Mouse (Mus musculus) kidney, adult 2 months (tissue): Measurements from ENCODE around the gene Pabpc1l. TPM values are rescaled to one million over a fixed set of nuclear protein-coding genes. Genes with fewer than 3 reads are reported as not detected.

Source experiments
- DNase-seq: peaks from one replicate; pipeline ENCODE4 v3.0.0; 2021
- H3K27ac ChIP-seq: fragments of 200-500 bp; 2 replicates; pipeline ENCODE4 v1.5.1; 2012; ENCODE audit warnings: low read depth, low read length, control low read depth, inconsistent platforms; ENCODE audit not compliant: insufficient read depth
- H3K27me3 ChIP-seq: fragments of 200-500 bp; replicated peaks from 2 replicates; pipeline ENCODE4 v1.6.1; 2012; ENCODE audit warnings: mild to moderate bottlenecking, moderate library complexity, low read length, inconsistent platforms; ENCODE audit not compliant: control insufficient read depth, insufficient read depth
- H3K36me3 ChIP-seq: fragments of 200-500 bp; 2 replicates; pipeline ENCODE4 v1.6.1; 2012; ENCODE audit warnings: mild to moderate bottlenecking, moderate library complexity, low read length, inconsistent platforms; ENCODE audit not compliant: control insufficient read depth, insufficient read depth
- H3K4me1 ChIP-seq: fragments of 200-500 bp; 2 replicates; pipeline ENCODE4 v1.6.1; 2011; ENCODE audit warnings: low read length; ENCODE audit not compliant: control insufficient read depth, insufficient read depth
- H3K4me3 ChIP-seq: fragments of 200-500 bp; 2 replicates; pipeline ENCODE4 v1.5.1; 2011; ENCODE audit warnings: mild to moderate bottlenecking, low read depth, low read length, control low read depth; ENCODE audit not compliant: insufficient read depth
- CTCF ChIP-seq: fragments of 200-500 bp; conservative IDR thresholded peaks from 2 replicates; pipeline ENCODE4 v1.5.1; 2011; ENCODE audit warnings: low read depth, mild to moderate bottlenecking, control low read depth, low read length, moderate library complexity, mixed read lengths; ENCODE audit not compliant: insufficient read depth, insufficient read length
- POLR2A ChIP-seq: fragments of 200-500 bp; IDR thresholded peaks from one replicate; pipeline ENCODE4 v1.6.1; 2011; ENCODE audit warnings: low read depth, low read length, control low read depth
- WGBS: fragments of 180-500 bp; shearing (Covaris S2); methylation state at CpG from one replicate; pipeline ENCODE4 v1.1.7; 2018; 5-methylcytosine and 5-hydroxymethylcytosine counted together
- polyA plus RNA-seq: library from polyadenylated mRNA; depleted of rRNA; stranded (reverse); fragments of >200 nt; gene quantifications from 2 replicates; pipeline ENCODE4 v1.2.3, GENCODE M21; 2012

Pabpc1l gene
- polyA plus RNA-seq, 1 experiment: 3.7 TPM

DNA sequence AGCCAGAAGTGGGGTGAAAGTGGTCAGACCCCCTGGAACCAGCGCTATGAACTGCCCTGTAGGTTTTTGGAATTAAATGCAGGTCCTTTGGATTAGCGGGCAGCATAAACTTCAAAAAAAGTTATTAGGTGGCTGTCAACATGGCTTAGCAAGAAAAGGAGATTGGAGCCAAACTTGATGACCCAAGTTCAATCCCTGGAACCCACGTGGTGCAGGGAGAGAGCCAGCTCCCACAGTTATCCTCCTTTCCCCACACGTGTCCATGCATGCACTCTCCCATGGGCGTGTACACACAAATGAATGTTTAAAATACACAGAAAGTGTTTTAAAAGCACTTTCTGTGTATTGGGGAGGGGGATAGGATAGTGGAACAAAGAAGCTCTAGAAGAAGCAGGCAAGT is 14.8 kb upstream of the Pabpc1l start:
- H3K27me3 ChIP-seq: no peaks in the 10 kb centered on the region
- H3K4me3 ChIP-seq: no peak overlapping the region
- peaks cover 4% of the 10 kb centered on the region for H3K36me3 ChIP-seq
- WGBS: 68% methylated on average over 5 of the region's 5 CpGs
- DNase-seq: no peak
- TF ChIP-seq CTCF (no peak), POLR2A (no peak)
- no peak overlapping the region for H3K27ac ChIP-seq
- H3K4me1 ChIP-seq: peaks cover 23% of the 10 kb centered on the region

GRCm38 (mm10) chr2:164010944-164011343 is 14.3 kb upstream of the Pabpc1l start:
- no peak for TF ChIP-seq CTCF
- H3K36me3 ChIP-seq: peaks cover 5% of the 10 kb centered on the region
- no peak overlapping the region for H3K27ac ChIP-seq
- peaks cover 23% of the 10 kb centered on the region for H3K4me1 ChIP-seq
- no peak overlapping the region for H3K4me3 ChIP-seq
- no peak for DNase-seq
- 80% methylated on average over 3 of the region's 3 CpGs for WGBS
- no peaks in the 10 kb centered on the region for H3K27me3 ChIP-seq

- H3K36me3 ChIP-seq: peaks cover 10% of the 10 kb centered on the region
- no peak for TF ChIP-seq CTCF
- TF ChIP-seq POLR2A: no peak
- no peak overlapping the region for H3K4me3 ChIP-seq
Measured at GRCm38 (mm10) chr2:164015304-164015703, 9.9 kb upstream of the Pabpc1l start.

DNA sequence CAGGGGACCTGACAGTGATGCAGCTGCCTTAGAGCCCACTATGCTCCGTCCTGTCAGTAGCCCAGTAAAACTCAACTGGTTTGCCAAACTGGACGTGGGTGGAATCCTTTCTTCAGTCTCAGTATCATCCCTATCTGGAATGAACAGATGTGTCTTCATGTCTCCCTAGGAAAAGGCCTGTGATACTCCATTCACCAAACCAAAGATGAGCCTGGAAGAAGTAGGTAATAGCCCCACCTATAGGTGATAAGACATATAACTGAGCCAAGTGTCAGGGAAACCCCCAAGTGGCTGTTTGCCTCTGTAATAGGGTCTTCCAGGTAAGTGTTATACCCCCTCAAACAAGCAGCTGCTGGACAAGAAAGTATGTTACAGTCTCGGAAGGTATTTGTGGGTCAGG is 6.3 kb upstream of the Pabpc1l start:
- no peak overlapping the region for H3K4me3 ChIP-seq
- DNase-seq: no peak
- H3K27ac ChIP-seq: no peak overlapping the region
- no peak for TF ChIP-seq POLR2A
- TF ChIP-seq CTCF: no peak
- no peaks in the 10 kb centered on the region for H3K27me3 ChIP-seq
- H3K4me1 ChIP-seq: no peaks in the 10 kb centered on the region
- peaks cover 9% of the 10 kb centered on the region for H3K36me3 ChIP-seq
- 89% methylated on average over 3 of the region's 3 CpGs for WGBS

More at GRCm38 (mm10) chr2:164015304-164015703, 9.9 kb upstream of the Pabpc1l start:
- Histone ChIP-seq H3K27ac (no peak overlapping the region), H3K4me1 (no peaks in the 10 kb centered on the region), H3K27me3 (no peaks in the 10 kb centered on the region)
- DNase-seq: no peak
- WGBS: 94% methylated on average over 16 of the region's 16 CpGs

DNA sequence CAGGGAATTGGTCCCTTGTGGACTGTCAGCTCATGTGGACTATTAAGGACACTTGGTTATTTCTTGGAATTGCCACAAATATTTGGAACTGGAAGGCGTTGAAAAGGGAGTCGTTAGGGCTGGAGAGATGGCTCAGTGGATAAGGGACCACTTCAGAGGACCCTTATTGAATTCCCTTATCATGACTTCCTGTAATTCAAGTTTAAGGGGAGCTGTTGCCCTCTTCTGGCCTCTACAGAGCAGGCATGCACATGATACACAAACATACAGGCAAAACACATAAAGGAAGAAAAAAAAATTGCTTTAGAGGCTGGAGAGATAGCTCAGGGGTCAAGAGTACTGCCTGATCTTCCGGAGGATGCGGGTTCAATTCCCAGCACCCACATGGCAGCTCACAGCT is 5.3 kb upstream of the Pabpc1l start:
- no peak for DNase-seq
- Histone ChIP-seq H3K27ac (no peak overlapping the region), H3K27me3 (no peaks in the 10 kb centered on the region), H3K36me3 (peaks cover 9% of the 10 kb centered on the region), H3K4me1 (no peaks in the 10 kb centered on the region), H3K4me3 (no peak overlapping the region)
- TF ChIP-seq POLR2A (no peak), CTCF (no peak)
- WGBS: 72% methylated on average over 4 of the region's 4 CpGs

GRCm38 (mm10) chr2:164022104-164022503 is 3.1 kb upstream of the Pabpc1l start:
- no peak overlapping the region for H3K4me3 ChIP-seq
- DNase-seq: no peak
- no peaks in the 10 kb centered on the region for H3K4me1 ChIP-seq
- H3K27me3 ChIP-seq: no peaks in the 10 kb centered on the region
- 45% methylated on average over 2 of the region's 2 CpGs for WGBS
- TF ChIP-seq CTCF (no peak), POLR2A (no peak)
- no peak overlapping the region for H3K27ac ChIP-seq
- peaks cover 2% of the 10 kb centered on the region for H3K36me3 ChIP-seq

DNA sequence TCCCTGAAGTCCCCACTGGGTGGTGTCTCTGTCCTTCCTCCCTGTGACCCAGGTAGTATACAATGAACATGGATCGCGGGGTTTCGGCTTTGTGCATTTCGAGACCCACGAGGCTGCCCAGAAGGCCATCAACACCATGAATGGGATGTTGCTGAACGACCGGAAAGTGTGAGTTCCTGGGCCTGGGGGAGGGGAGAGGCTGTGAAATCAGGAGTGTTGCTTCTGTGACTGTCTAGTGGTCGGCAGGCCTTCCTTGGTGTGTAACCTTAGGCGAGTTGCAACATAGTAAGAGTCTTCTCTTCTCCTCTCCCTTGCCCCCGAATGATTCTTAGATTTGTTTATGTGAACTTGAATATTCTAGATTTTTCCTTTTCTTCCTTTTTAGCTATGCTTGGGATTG is 5.9 kb downstream of the Pabpc1l start:
- WGBS: 64% methylated on average over 10 of the region's 10 CpGs
- DNase-seq: no peak
- Histone ChIP-seq H3K27me3 (no peaks in the 10 kb centered on the region), H3K4me3 (no peak overlapping the region), H3K4me1 (no peaks in the 10 kb centered on the region), H3K27ac (no peak overlapping the region), H3K36me3 (no peaks in the 10 kb centered on the region)
- TF ChIP-seq CTCF: no peak
- no peak for TF ChIP-seq POLR2A

DNA sequence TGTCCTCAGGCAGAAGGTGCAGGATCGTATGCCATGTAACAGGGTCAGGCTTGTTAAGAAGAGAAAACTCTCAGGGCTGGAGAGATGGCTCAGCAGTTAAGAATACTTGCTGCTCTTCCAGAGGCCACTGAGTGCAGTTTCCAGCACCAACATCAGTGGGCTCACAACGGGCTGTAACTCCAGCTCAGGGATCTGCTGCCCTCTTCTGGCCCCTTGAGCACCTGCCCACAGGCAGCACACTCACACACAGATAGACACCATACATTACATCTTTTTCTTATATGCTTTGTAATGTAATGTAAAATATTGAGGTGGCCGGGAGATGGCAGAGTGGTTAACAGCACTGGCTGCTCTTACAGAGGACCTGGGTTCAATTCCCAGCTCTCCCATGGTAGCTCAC is 7.7 kb downstream of the Pabpc1l start:
- no peak overlapping the region for H3K4me3 ChIP-seq
- no peak for DNase-seq
- H3K36me3 ChIP-seq: no peaks in the 10 kb centered on the region
- no peak for TF ChIP-seq POLR2A
- no peak for TF ChIP-seq CTCF
- no peaks in the 10 kb centered on the region for H3K27me3 ChIP-seq
- 93% methylated on average over 3 of the region's 3 CpGs for WGBS
- H3K27ac ChIP-seq: no peak overlapping the region
- H3K4me1 ChIP-seq: no peaks in the 10 kb centered on the region
